Mouse (Mus musculus) frontal cortex, postnatal 25 days (tissue): Measurements from ENCODE around the gene Dbh.

ENCODE experiments used
- DNase-seq, 2 experiments: peaks; one replicate each; pipeline ENCODE4 v3.0.0; 2022; ENCODE audit warnings: low spot score in 2 of 2

The Dbh gene

GRCm38 (mm10) chr2:27164796-27165590 lies at the start of gene Dbh:
Dbh (plus strand) TSS chr2:27165233.
- peak in 1 of 2 experiments; percentile 50 for DNase-seq

GRCm38 (mm10) chr2:27118452-27118851 lies 46.6 kb upstream of the Dbh start:
- no peak for DNase-seq

GRCm38 (mm10) chr2:27119766-27120165 lies 45.3 kb upstream of the Dbh start:
- DNase-seq, result no peak

GRCm38 (mm10) chr2:27120241-27120641 lies 44.8 kb upstream of the Dbh start:
- no peak for DNase-seq

GRCm38 (mm10) chr2:27121626-27122355 lies 43.2 kb upstream of the Dbh start:
- DNase-seq, result no peak

GRCm38 (mm10) chr2:27122578-27122977 lies 42.5 kb upstream of the Dbh start:
- DNase-seq, result no peak

GRCm38 (mm10) chr2:27123121-27123520 lies 41.9 kb upstream of the Dbh start:
- no peak for DNase-seq

- no peak for DNase-seq
These were observed 39.1 kb upstream of the Dbh start for GRCm38 (mm10) chr2:27125979-27126378.

GRCm38 (mm10) chr2:27126496-27126895 lies 38.5 kb upstream of the Dbh start:
- DNase-seq, result no peak

- DNase-seq, result no peak
These were observed 36.0 kb upstream of the Dbh start for GRCm38 (mm10) chr2:27128990-27129389.

- DNase-seq, result no peak
These were observed 29.1 kb upstream of the Dbh start for GRCm38 (mm10) chr2:27135935-27136334.

- DNase-seq, result no peak
These were observed 28.7 kb upstream of the Dbh start for GRCm38 (mm10) chr2:27136336-27136735.

- DNase-seq, result no peak
These were observed 28.2 kb upstream of the Dbh start for GRCm38 (mm10) chr2:27136789-27137188.

GRCm38 (mm10) chr2:27138356-27138755 lies 26.7 kb upstream of the Dbh start:
- no peak for DNase-seq

GRCm38 (mm10) chr2:27141950-27142693 lies 22.9 kb upstream of the Dbh start, which contains the start of gene Fam163b:
Fam163b (minus strand) TSS chr2:27142491.
- peak in 1 of 2 experiments; percentile 44 for DNase-seq

GRCm38 (mm10) chr2:27144957-27145356 lies 20.1 kb upstream of the Dbh start:
- no peak for DNase-seq

- DNase-seq, result no peak
These were observed 18.2 kb upstream of the Dbh start for GRCm38 (mm10) chr2:27146840-27147239.

GRCm38 (mm10) chr2:27149457-27149856 lies 15.6 kb upstream of the Dbh start:
- no peak for DNase-seq

GRCm38 (mm10) chr2:27154466-27155185 lies 10.4 kb upstream of the Dbh start:
- no peak for DNase-seq

GRCm38 (mm10) chr2:27156596-27156995 lies 8.4 kb upstream of the Dbh start:
- DNase-seq, result no peak

- no peak for DNase-seq
These were observed 3.5 kb upstream of the Dbh start for GRCm38 (mm10) chr2:27161526-27161925.

- no peak for DNase-seq
These were observed 2.4 kb upstream of the Dbh start for GRCm38 (mm10) chr2:27162656-27163055.
